Mouse (Mus musculus) testis, adult 2 months (tissue): Measurements from ENCODE around the gene R3hdm2.

Source experiments
- CTCF ChIP-seq: fragments of 200-500 bp; IDR thresholded peaks from 2 replicates; pipeline ENCODE4 v1.5.1; 2012; ENCODE audit warnings: low read depth, mild to moderate bottlenecking, inconsistent platforms, low read length, moderate library complexity; ENCODE audit not compliant: control insufficient read depth, insufficient read depth, insufficient replicate concordance
- POLR2A ChIP-seq: fragments of 200-500 bp; IDR thresholded peaks from 2 replicates; pipeline ENCODE4 v1.6.1; 2012; ENCODE audit warnings: low read depth, mild to moderate bottlenecking, inconsistent platforms, low read length, moderate library complexity; ENCODE audit not compliant: control insufficient read depth

DNA sequence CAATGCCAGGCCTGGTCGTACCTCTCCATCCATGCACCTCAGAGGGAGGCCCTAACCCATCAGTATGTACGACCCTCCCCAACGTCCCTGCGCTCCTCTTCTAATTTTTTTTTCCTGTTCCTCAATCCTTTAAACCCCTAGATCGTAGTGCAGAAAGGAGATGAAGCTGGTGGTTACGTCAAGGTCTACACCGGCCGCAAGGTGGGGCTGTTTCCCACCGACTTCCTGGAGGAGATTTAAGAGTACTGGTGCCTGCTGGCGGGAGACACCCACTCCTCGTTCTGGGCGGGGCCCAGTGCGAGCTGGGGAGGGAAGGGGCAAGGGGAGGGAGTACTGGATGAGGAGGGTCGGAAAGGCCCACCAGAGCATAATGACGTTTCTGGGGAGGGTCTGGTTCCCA is 128.1 kb downstream of the R3hdm2 start:
- TF ChIP-seq CTCF (peak; percentile 61; the same call in 1 of the 2 replicates), POLR2A (0 out of 2 replicates have a peak, but pooled peaks have one; percentile 5)
